Mouse (Mus musculus): ENCODE results near the gene Mrc2.

The Mrc2 gene

GRCm38 (mm10) chr11:105350643-105351042 is 58.2 kb downstream of the Mrc2 start:
- DNase-seq (ENCODE audit: low spot score), result no peak

GRCm38 (mm10) chr11:105352152-105352551 is 59.7 kb downstream of the Mrc2 start:
- DNase-seq (ENCODE audit: low spot score), result no peak

DNA sequence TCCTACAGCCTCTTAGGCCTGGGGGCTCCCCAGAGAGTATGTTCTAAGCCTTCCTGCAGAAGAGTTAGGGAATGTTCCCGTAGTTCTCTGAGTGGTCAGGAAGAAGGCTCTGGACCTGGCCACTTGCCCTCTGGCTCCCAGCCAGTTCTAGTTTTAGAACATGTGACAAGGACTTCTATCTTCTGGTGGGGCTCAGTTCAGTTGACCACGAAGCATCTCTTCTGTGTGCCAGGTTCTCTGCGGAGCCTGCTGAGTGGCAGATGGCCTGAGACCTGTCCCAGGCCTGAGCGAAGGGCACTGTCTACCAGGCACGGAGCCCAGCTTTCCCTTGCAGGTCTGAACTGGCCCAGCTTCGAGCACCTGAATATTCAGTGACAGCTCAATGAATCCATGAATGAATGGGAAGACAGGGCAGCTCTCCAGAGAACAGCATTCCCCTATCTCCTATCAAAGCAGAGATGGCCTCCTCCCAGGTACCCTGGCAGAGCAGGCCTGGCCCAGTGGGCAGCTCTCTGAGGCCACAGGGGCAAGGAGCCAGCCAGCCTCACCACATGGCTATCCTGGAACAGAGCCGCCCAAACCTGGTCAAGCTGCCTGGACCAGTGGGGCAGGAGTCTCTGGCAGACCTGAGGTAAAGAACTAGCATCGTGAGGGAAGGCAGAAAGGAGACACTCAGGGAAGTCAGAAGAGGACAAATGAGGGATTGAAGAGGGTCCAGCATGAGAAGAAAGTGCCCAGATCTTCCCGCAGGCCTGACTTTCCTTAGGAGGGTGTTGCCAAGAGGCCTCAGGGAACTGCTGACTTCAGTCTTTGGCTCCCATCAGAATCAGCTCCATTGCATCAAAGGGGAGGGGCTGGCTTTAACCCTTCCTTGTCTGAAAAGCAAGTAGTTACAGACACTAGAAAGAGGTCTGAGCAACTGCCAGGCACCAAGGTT is 60.8 kb downstream of the Mrc2 start:
- DNase-seq (ENCODE audit: low spot score), result no peak

DNA sequence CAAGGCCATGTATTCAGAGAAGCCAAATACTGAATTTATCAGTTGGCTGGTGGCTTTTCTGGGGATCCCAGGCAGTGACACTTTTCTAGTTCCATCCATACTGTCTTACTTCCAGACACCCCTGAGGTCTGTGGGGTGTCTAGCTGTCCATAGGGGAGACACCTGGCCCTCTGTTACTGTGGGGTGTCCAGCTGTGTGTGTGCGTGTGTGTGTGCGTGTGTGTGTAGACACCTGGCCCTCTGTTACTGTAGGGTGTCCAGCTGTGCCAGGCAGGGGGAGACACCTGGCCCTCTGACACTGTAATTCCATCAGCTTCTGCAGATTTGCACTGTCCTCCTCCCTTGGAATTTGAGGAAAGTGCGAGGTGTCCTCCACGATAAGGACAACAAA is 61.4 kb downstream of the Mrc2 start:
- DNase-seq (ENCODE audit: low spot score), result no peak

- DNase-seq (ENCODE audit: low spot score), result no peak
These were observed 63.9 kb downstream of the Mrc2 start for GRCm38 (mm10) chr11:105356301-105356700.

- no peak for DNase-seq (ENCODE audit: low spot score)
These were observed 69.8 kb downstream of the Mrc2 start for GRCm38 (mm10) chr11:105362041-105362765.

DNA sequence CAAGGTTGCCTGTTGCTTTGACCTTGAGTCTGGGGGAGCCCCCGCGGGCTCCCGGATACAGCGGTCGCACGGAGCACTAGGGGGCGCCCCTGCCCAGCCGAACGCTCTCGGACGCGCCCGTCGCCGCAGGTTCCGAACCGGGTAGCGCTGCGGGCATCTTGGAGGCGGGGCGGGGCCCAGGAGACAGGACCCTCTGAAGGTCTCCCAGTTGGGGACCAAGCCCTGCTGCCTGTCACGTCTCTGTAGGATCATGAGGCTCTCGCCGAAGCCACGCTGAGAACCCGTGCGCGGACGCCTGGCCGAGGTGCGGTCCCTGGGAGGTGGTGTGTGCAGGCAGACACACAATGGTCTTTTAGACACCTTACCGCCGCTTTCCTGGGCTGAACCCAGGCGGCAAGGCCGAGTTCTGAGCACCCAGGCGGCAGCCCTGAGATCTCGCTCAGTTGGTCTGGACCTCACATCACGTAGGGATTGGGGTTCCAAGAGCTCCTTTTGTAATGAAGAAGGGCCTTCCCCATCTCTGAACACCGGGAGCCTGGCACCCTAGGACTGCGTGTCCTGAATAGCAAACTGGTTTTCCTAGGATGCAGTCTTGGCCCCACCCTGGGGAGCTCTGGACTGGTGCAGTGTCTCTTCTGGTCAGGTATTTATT is 70.6 kb downstream of the Mrc2 start:
- peak; percentile 82 for DNase-seq (ENCODE audit: low spot score)

DNA sequence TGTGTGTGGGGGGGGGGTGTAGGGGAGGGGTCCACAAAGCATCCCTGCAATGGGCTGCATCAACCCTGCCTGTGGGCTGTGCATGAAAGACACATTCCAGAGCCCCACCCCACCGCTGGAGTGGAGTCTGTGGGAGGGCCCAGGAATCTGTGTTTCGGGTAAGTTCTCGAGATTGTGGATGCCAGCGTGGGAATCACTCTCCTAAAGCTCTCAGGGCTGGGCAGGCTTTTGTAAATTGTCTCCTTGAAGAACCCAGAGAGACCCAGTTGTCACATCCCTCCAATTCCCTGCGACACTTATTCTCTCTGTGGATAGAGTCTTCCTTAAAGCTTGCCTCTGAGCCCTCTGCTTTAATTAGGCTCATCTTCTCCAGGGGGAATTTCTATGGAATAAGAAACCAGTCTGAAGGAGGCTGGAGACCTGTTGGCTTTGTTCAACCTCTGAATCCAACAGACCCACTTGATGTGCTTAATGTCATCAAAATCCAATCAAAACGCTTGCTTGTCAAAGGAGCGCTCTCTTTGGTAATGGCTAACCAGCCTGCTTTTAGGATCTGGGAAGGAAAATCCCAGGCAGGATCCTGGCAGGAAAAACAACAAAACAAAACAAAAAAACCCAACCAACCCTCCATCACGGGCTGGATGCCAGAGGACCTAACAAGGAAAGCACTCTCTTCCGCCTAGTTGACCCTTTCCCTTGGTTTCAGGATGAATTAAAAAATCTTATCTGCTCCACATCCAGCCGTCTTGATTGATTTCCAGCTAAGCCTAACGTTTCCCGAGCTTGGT is 71.3 kb downstream of the Mrc2 start:
- no peak for DNase-seq (ENCODE audit: low spot score)

DNA sequence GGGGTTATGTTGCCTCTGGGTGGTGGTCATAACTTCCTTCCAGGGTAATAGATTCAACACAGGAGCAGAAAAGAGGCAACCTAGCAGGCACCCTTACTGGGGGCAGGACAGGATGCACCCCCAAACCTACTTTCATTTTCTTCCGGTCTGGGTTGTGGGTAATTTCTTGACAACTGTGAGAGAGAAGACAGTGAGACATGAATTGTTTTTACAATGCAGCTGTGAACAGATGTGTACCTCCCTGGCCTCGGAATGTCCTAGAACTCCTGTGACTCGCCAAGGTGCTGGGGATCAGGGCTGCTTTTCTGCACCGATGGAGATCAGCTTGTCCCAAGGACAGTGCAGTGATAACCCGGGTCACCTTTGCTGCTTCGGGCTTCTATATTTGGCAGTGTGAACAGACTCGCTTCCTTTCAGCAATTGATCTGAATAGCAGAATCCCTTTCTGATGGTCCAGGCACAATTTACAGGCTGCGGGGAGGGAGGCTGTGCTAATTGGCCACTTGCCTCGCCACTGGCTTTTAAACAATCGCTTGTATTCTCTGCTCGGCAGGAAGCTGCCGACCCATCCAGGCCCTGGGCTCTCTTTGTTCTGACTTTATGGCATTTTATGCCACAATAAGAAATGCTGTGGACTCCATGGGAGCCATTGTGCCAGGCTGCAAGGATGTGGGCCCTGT is 72.1 kb downstream of the Mrc2 start:
- DNase-seq (ENCODE audit: low spot score), result peak; percentile 50

DNA sequence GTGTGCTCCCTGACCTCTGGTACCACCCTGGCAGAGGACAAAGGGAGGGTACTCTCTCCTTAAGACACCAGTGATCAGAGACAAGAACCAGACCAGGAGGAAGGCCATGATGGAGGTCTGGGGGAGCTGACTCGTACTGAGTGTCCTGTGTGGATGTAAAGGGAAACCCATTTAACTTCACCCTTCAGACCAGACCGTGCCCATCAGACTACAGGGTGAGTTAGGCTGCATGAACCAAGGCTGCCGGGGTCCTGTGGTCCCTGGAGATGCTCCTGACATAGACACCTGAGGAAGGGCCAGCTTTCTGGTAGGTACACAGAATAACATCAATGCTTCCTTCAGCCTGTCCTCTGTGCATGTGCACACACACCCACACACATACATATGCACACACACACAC is 73.2 kb downstream of the Mrc2 start:
- DNase-seq (ENCODE audit: low spot score), result no peak

GRCm38 (mm10) chr11:105366051-105366450 is 73.6 kb downstream of the Mrc2 start:
- peak; percentile 13 for DNase-seq (ENCODE audit: low spot score)

GRCm38 (mm10) chr11:105367163-105367562 is 74.7 kb downstream of the Mrc2 start:
- DNase-seq (ENCODE audit: low spot score), result no peak

GRCm38 (mm10) chr11:105368833-105369232 is 76.4 kb downstream of the Mrc2 start:
- no peak for DNase-seq (ENCODE audit: low spot score)

GRCm38 (mm10) chr11:105369526-105370386 is 77.3 kb downstream of the Mrc2 start:
- DNase-seq (ENCODE audit: low spot score), result no peak

- no peak for DNase-seq (ENCODE audit: low spot score)
These were observed 79.4 kb downstream of the Mrc2 start for GRCm38 (mm10) chr11:105371818-105372217.

DNA sequence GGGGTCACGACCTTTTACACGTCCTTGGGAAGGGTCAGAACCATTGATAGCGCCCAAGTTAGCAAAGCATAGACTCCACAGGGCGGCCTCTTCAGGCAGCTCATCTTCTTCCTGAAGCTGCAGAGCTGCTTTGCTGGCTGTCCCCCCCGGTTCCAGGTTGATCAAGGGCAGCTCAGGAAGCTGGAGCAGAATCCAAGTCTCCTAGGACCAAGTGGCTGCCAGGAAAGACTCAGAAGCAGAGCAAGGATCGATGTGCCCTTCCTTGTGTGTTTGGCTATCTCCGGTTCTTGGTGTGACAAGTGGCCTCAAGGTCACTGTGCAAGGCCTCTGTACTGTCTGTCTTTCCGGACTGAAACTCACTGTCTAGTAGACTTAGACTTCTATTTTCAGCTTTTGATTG is 81.4 kb downstream of the Mrc2 start:
- DNase-seq (ENCODE audit: low spot score), result no peak

- DNase-seq (ENCODE audit: low spot score), result no peak
These were observed 82.2 kb downstream of the Mrc2 start for GRCm38 (mm10) chr11:105374526-105375175.

DNA sequence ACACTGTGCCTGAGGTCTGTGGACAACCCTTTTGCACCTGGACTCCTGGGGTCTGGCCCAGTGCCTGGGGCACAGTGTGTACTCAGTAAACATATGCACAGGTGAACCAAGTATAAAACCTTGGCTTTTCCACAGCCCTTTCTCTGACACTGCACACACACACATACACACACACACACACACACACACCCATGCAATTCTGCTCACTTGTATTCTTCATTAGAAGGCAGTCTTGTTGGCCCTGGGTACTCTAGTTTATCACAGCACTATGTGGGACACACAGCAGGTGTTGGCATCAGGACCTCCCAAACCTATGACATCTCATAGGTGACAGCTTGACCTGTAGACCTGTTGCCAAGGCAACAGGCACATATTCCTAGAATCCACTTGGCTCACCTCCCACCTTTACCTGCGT is 83.4 kb downstream of the Mrc2 start:
- DNase-seq (ENCODE audit: low spot score), result no peak

DNA sequence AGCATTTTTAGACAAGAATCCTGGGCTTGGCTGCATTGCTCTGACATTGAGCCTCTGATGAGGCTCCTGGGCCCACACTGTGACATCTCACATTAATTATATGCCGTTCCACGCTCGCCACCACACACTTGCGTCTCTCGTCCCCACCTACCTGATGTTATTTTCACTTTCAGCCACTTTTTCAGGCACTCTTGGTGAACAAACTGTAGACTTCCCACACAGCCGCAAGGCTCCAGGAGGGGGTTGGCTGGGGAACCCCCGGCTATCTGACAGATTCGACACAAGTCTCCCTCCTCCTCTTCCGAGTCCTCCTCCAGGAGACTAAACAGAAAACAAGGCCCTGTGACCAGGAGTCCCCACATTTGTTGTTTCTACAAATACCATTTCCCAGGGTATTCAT is 92.8 kb downstream of the Mrc2 start:
- DNase-seq (ENCODE audit: low spot score), result no peak

GRCm38 (mm10) chr11:105388636-105389035 is 96.2 kb downstream of the Mrc2 start:
- no peak for DNase-seq (ENCODE audit: low spot score)
